Mouse (Mus musculus) heart, postnatal 25 days (tissue): ENCODE measurements around the gene Tbc1d10c. TPM values are rescaled to one million over a fixed set of nuclear protein-coding genes. Genes with fewer than 3 reads are reported as not detected.
A peak's percentile ranks its signal among the peaks of the same experiment; 100 is the strongest.

Experiments used
- DNase-seq: peaks from one replicate; pipeline ENCODE4 v3.0.0; 2022; ENCODE audit warnings: low spot score
- intact Hi-C: fragments of 180-260 bp; cut with DNase I; formaldehyde crosslinking; loops from one replicate; pipeline ENCODE4 v1.15.1; 2025
- total RNA-seq, 2 experiments: library from RNA; stranded (reverse); gene quantifications; 2 replicates each; pipeline ENCODE4 v1.2.3; 2021

The Tbc1d10c gene
- total RNA-seq, 2 experiments from 2014 or later, result 9.2 to 9.3 TPM

DNA sequence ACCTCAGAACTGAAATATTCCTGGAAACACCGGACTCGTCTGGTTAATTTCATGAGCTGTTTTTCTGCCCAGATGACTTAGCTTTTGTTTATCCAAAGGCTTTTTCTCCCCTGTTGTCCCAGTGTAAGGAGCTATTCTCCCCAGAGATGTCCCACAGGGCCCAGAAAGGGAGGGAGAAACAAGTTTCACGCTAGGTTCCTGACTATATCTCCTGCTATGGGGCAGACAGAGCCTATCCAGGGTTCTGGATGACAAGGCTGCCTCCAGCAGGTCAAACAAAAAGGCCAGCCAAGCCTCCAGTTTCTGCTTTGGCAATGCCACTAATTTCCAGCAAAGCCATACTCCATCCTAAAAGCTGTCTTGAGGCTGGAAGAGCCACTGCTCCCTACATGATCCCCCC lies 26.8 kb upstream of the Tbc1d10c start:
- intact Hi-C loops, result no loop called here

DNA sequence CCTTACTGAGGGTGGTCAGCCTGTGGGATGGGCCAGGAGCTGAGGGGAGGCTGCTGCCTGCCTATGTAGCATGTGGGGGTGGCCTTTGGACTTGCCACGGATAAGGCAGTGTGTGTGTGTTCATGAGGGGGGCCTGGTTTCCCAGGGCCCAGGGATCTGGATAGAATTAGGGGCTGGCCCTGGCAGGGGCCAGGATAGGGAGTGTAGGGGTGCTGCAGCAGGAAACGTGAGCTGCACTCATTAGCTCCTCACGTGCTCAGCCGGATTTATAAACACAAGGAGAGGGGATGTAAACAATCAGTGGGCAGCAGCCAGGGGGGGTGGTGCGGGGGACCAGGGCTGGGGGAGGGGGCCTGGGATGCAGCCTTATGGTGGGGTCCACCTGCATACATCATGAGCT lies 26.1 kb upstream of the Tbc1d10c start:
- DNase-seq, result no peak
- intact Hi-C loops, result no loop called here

More for the DNA sequence above, 26.8 kb upstream of the Tbc1d10c start:
- no peak for DNase-seq

DNA sequence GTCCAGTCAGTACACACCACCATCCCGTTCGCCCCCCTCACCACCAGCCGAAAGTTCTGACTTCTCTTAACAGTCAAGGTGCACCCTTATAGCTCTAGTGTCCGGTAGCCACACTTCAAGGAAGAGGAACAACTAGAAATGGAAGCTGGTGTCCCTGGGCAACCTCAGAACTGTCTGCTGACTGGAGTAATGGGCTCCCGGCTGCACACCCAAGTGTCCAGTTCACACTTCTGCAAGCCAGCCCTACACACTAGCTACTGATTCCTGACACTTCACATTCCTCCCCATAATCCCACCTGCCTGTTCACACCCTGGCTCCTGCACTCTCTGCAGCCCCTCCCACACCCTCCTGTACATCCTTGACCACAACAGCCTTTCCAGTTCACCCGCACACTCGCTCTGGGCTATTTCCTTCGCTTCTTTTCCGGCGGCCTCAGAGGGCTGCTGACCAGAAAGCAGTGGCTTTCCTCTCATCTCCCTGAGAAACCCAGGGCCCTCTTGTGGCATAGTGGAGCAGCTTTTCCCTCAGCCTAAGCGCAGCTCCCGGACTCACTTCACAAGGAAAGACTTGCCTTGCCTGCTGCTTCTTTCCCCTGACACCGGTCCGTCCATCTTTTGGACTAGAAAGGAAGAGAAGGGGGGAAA lies 25.1 kb upstream of the Tbc1d10c start:
- no peak for DNase-seq
- intact Hi-C loops, result no loop called here

DNA sequence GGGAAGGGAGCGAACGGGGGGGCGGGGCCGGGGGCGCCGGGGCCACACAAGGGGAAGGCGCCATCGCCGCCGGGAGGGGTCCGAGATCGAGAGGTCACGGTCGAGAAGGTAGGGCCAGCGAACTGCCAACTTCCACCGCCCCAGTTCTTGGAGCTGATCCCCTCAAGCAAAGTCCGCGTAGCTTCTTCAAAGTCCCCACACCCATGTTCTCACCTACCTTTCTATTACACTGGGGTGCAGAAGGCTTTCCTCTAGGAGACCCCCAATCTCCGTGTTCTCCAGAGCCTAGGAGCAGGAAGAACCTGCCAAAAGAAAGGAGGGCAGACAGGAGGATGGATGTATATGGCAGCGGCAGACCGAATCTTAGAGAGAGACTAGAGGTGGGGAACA lies 24.4 kb upstream of the Tbc1d10c start:
- DNase-seq, result no peak
- intact Hi-C loops, result no loop called here

DNA sequence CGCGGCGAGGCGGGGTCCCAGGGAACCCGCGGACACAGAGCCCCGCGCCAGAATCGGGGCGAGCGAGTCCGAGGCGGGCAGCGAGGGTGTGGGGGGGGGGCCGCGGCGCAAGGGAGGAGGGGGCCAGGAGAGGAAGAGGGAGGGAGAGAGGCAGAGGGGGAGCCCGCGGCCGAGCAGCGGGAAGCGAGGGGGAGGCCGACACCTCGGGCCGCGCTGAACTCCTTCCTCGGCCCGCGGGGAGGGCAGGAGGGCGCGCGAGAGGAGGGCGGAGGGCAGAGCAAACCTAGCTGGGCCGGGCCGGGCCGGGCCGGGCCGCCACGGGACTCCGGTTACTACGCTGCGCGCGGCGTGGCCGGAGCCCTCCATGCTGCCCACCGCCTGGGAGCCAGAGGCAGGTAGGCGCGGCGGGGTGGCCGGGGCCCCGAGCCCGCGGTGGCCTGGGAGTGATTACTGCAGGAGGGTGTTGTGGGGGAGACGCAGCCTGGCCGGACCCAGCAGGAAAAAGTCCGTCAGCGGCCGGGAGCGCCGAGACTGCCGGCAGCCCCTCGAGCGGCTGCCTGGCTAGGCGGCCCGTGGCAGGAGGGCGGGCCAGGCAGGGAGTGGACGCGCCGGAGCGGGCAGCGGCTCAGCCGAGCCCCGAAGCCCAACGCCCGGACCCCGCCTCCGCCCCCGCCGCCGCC lies 23.8 kb upstream of the Tbc1d10c start:
- intact Hi-C loops, result no loop called here
- DNase-seq, result no peak

DNA sequence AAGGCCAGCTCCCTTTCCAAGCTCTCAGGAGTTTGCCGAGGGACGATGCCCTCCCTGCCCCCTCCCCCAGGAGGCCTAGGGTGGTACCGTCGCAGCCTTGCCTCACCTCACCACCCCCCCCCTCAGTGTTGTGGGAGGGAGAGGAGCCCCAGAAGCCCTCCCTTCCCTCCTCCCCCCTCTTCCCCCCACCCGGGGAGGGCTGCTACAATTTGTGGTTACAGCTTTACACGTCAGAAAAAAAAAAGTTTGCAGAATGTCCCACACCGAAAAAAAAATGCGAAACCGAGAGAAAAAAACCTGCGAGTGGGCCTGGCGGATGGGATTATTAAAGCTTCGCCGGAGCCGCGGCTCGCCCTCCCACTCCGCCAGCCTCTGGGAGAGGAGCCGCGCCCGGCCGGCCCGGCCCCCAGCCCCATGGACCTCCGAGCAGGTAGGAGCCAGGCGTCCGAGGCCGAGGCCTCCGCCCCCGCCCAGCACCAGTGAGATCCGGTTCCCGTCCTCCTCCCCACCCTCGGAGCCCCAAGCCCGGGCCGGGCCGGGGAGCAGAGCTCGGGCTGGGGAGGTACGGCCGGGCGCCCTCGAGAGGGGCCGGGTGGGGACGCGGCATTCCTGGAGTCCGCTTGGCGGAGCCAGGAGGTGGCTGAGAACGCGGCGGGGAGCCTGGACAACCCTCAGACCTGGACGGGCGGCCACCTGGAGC lies 23.1 kb upstream of the Tbc1d10c start, which contains the start of the genes Clcf1 and AC109138.7:
Gene Clcf1, plus strand, starts transcription at position 168 of the 700 bp plus-strand sequence.
Gene AC109138.7, plus strand, starts transcription at position 287 of the 700 bp plus-strand sequence.
- no peak for DNase-seq

DNA sequence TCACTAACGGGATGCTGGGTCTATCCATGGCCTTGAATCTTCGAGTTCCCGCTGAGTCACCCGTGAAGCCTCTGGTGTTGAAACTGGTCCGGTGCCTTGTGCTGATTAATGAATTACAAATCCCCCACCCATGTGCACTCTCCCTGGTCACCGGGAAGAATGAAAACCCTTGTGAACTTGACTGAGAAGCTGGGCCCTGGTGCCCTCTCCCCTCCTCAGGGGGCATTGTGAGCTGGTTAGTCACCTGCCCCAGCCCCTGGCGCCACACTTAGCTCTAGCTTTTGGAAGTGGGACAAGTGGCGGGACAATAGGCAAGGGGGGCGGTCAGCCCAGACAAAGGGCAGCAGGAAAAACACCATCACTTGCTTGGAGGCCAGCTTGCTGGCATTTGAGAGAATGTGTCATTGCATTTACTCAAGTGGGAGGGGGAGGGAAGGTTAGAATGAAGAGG lies 22.5 kb upstream of the Tbc1d10c start:
- no peak for DNase-seq
- intact Hi-C loops, result no loop called here

More for the DNA sequence above, 23.1 kb upstream of the Tbc1d10c start, which contains the start of the genes Clcf1 and AC109138.7:
- intact Hi-C loops, result no loop called here

DNA sequence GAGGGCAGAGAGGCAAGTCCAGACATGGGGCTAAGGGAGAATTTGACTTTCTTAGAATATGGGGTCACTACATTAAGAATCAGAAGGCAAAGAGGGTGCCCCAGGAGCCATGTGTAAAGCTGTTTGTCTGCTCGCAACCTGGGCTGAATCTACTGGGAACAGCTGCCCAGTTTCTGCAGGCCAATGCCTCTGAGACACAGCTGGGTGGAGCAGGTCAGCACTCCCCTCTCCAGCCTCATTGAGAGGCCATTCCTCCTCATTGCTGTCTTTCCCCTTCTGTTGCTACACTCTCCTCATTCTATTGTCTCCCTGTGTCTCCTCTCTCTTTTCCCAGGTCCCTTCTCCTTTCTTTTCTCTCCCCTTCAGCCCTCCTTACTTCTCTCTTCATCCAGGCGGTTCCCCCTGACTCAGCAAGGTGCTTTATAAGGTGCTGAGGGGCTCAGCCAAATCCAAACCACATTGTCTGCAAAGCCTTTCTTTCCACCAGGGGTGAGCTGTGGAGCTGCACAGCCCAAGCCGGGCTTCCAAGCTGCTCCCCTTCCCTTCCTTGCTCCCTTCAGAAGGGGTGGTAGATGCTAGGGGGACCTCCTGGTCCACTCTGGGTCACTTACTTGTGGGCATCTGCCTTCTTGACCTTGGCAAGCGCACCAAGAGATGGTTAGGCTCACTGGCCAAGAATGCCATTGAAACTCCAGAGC lies 21.0 kb upstream of the Tbc1d10c start:
- no peak for DNase-seq
- intact Hi-C loops, result no loop called here

DNA sequence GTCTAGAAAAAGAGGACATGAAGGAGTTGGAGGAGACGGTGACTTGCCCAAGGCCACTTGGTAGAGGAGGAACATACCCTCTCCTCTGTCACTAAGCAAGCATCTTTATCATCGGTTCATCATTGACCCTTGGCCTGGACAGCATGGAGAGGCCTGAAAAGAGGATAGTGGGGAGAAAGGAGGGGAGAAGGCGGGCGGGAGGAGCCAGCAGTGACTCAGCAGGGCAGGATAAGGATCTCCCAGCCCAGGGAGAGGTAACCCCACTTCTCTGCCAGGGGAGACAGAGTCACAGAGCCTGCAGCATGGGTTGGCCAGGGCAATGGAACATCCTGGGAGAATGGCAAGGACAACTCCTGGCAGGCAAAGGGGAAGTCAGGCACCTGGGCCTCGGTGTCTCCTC lies 17.5 kb upstream of the Tbc1d10c start:
- intact Hi-C loops, result loop anchor here (5.0 kb wide), 1 partner anchor 99 kb away; the partner anchor contains the start of gene Grk2

DNA sequence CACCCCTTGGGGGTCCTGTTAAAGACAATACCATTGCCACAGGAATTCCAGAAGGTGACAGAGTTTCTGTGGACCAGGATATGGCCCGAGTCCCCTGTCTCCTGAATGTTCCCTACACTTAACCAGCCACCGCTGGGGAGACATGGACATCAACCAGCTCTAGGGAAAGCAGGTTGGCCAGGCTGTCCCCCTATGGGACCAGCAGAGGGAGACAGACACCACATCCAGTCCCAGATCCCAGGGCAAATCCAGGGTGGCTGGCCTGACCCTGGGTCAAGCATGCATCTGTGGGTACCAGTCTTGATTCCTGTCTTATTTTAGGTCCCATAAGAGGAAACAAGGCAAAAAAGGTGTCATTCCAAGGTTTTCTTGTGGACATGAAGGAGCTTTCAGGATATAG lies 15.9 kb upstream of the Tbc1d10c start:
- DNase-seq, result no peak
- intact Hi-C loops, result loop anchor here (1.0 to 5.0 kb wide), 3 partner anchors 21 to 100 kb away; partner anchors contain the start of gene Grk2

More for the DNA sequence above, 17.5 kb upstream of the Tbc1d10c start:
- DNase-seq, result no peak

DNA sequence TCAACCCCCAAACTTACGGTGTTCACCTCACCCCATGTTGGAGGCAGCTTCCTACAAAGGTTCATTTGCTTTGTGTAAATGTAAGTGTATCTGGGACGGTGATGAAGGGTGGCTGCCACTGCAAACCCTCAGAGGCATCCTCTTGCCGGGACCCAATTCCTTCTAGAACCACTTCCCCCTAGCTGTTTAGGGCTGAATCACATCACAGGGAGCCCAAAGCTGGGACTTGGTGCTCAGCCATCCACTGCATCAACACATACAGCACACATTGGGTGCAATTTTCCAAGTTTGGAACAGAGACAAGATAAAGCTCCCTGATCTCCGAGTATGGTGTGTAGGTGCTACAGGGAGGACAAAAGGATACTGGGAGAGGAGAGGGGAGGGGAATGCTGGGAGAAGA lies 13.8 kb upstream of the Tbc1d10c start:
- intact Hi-C loops, result loop anchor here (5.0 kb wide), 2 partner anchors 38 to 102 kb away; partner anchors contain the start of gene Grk2
- no peak for DNase-seq

DNA sequence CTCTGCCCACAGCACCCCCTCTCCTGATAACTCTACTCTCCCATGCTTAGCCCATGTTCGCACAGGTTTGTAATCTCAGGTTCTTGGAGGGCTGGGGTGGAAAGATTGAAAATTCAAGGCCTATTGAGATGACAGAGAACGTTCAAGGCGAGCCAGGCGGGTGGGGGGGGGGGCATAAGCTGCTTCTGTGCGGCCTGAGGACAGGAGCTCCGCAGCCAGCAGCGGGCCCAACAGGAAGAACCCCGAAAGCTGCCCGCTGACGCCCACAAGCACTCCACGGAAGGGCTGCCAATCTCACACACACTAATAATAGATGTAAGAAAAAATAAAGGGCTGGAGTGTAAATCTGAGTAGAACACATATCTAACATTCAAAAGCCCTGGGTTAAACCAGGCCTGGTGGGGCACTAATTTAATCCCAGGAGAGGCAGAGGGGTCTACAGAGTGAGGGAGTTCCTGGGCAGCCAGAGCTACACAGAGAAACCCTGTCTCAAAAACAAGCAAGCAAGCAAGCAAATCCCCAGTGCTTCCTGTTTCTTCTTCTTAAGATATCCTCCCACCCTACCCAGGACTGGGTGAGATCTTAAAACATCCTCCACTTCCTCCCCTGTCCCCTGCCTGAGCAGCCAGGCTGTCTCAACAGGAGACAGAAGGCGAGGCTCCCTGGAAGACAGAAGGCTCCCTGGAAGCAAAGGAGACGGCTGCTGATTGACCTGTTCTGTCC lies 12.7 kb upstream of the Tbc1d10c start:
- intact Hi-C loops, result loop anchor here (5.0 kb wide), 1 partner anchor 36 kb away; no protein-coding TSS in a partner anchor
- no peak for DNase-seq

DNA sequence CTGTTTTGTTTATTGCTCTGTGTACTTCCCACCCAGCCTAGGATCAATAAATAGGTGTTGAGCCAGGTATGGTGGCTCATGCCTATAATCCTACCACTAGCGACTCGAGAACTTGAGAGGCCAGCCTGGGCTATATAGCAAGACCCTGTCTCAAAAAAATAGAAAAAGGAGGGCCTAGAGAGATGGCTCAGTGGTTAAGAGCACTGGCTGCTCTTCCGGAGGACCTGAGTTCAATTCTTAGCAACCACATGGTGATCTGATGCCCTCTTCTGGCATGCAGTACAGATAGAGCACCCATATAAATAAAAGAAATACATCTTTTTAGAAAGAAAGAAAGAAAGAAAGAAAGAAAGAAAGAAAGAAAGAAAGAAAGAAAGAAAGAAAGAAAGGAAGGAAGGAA lies 12.1 kb upstream of the Tbc1d10c start:
- intact Hi-C loops, result loop anchor here (5.0 kb wide), 1 partner anchor 36 kb away; no protein-coding TSS in a partner anchor
- DNase-seq, result no peak

DNA sequence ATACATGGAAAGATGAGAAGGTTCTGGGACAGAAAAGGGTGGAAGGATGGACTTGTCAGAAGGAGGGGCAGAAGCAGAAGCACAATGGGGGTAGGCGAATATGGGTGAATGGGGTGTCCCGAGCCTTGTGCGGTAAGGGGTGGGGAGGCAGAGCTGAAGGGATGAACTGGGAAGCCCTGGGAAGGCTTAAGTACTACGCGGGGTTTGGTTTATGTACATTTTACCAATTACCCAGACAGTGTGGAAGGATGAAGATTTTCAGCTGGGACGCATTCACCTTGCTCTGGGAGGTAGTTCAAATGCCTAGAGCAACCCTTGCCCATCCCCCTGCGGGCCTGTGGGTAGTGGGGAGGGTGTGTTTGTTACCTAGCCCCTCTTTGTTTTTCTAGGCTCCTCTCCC lies 11.1 kb upstream of the Tbc1d10c start:
- no peak for DNase-seq
- intact Hi-C loops, result loop anchor here (5.0 kb wide), 1 partner anchor 35 kb away; no protein-coding TSS in a partner anchor

DNA sequence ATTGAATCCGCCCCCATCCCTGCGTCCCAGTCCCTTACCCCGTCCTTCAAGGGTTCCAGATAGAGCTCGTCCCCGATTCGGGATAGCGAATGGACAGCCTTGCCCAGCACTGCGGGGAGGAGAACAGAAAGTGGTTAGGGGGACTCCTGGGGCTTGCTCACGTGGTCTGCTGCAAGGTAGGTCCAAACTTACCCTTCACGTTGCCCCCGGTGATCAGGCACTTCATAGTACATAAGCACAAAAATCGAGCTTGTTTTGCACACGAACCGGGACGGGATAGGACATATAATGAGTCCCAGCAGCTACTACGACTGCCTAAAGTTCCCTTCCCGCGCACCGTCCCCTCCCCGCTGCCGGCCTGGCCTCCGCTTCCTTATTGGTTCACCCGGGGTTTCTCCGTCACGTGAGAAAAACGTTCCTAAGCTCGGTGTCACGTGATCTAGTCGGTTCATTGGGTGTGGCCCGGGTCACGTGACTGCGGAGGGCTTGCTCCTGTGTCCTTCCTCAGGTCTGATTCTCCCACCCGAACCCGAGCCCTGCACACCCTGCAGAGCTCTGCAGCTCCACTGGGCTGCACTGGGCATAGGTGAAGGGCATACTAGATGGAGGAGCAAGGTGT lies 10.3 kb upstream of the Tbc1d10c start, which contains the start of gene Rad9a:
Gene Rad9a, minus strand, starts transcription at position 372 of the 619 bp plus-strand sequence.
- intact Hi-C loops, result loop anchor here (5.0 kb wide), 1 partner anchor 34 kb away; no protein-coding TSS in a partner anchor
- DNase-seq, result peak; percentile 93

DNA sequence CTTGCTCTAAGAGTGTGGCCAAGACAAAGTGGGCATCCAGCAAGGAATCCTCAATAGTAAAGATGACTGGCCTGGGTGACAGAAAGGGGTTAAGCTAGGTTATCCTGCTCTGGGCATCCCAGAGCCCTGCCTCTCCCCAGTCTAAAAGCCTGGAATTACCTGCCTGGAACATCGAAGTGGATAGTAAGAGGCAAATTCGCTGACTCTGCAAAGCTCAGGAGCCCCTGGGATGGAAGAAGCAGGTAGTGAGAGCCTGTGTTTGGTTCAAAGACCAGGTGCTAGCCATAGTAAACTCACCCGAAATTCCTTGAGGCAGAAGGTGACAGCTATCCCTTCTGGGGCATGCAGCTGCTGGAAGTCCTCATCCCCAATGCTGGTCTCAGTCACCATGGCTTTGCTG lies 6.1 kb upstream of the Tbc1d10c start:
- no peak for DNase-seq
- intact Hi-C loops, result no loop called here

DNA sequence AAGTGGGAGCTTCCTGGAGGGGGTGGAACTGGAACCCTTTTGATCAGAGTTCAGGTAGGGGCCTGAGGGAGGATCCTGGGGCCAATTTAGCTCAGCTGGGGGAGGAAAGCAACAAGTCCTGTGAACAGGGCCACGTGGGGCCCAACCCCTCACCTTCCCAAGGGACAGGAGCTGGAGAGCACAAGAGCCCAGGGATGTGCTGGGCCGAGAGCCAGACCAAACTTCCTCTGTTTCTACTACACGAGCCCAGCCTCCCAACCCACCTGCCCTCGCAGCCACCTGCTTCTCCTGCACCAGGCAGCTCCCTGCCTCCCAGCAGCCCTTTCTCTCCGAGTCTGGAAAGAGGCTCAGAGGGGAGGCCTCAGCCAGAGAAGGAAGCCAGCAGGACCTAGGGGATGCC lies 5.5 kb upstream of the Tbc1d10c start:
- no peak for DNase-seq
- intact Hi-C loops, result no loop called here

DNA sequence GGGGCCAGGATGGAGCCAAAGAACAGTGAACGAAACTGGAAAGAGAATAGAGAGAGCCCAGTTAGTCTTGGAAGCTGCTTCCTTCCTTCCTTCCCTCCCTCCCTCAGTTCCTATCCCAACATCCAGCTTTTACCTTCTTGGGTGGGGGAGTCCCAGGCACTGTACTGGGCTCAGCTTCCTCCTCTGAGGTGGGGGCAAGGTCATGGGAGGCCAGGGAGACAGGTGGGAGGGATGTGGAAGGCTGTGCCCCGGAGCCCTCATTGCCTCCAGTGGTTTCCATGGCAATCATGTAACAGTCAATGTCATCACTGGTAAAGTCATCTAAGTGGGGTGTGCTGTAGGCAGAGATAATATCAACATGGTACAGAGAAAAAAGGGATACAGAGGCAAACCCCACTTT lies 5.0 kb upstream of the Tbc1d10c start:
- no peak for DNase-seq
- intact Hi-C loops, result no loop called here
